Comparison of ENCODE assay signal across 8 mouse cellular contexts in genomic region chrX:104413183-104413983, GRCm38 (mm10). TPM values are rescaled to one million over a fixed set of nuclear protein-coding genes. Genes with fewer than 3 reads are reported as not detected.
A peak's percentile ranks its signal among the peaks of the same experiment; 100 is the strongest.
DNase-seq lines count a peak whose midpoint lies in the region; ATAC-seq and TF ChIP-seq lines count a peak whose summit lies in the region.

Abcb7 (minus strand) TSS chrX:104413856.

- no peak for TF ChIP-seq POLR2A in bone marrow macrophage, adult 2 months (IDR thresholded peaks at IDR 0.05; ENCODE audit: borderline replicate concordance, low read depth, low read length)
- TF ChIP-seq POLR2A in limb, embryonic 14.5 days (IDR thresholded peaks at IDR 0.05; ENCODE audit: borderline replicate concordance, extremely low read depth, insufficient read depth, insufficient read length): 0 out of 2 replicates have a peak, but pooled peaks have one; percentile 63
- peak; percentile 11; the same call in 1 of the 2 replicates for TF ChIP-seq POLR2A in spleen, adult 2 months (IDR thresholded peaks at IDR 0.05; ENCODE audit: low read depth, low read length)

- DNase-seq in B cell, adult 2 months: peak; percentile 88 to 91
- DNase-seq in heart, adult 9 months (ENCODE audit: low spot score in 2 of 2): peak; percentile 63 to 77
- DNase-seq in limb, embryonic 14.5 days (ENCODE audit: low spot score): peak; percentile 86
- peak; percentile 70 to 83 for DNase-seq in spleen, adult 2 months (ENCODE audit: low read depth in 1 of 2, low spot score in 2 of 2)

- H3K27ac ChIP-seq in bone marrow macrophage, adult 2 months (ENCODE audit: insufficient read depth, low read depth, low read length): peak within 1 kb of the TSS; percentile 95
- H3K27ac ChIP-seq in embryonic facial prominence, embryonic 15.5 days (replicated peaks): peak within 1 kb of the TSS; percentile 94
- peak within 1 kb of the TSS; percentile 91 for H3K27ac ChIP-seq in kidney, embryonic 14.5 days (ENCODE audit: low read depth, low read length)
- peak within 1 kb of the TSS; percentile 90 for H3K27ac ChIP-seq in limb, embryonic 14.5 days (replicated peaks; ENCODE audit: low read depth, low read length)
- peak within 1 kb of the TSS; percentile 91 for H3K27ac ChIP-seq in midbrain, embryonic 16.5 days (ENCODE audit: low read length)
- H3K27ac ChIP-seq in spleen, adult 2 months (ENCODE audit: insufficient read depth, low read length): peak within 1 kb of the TSS; percentile 94

- H3K9ac ChIP-seq in embryonic facial prominence, embryonic 15.5 days: peak within 1 kb of the TSS; percentile 47
- peak within 1 kb of the TSS; percentile 78 for H3K9ac ChIP-seq in kidney, embryonic 14.5 days (ENCODE audit: low read depth, low read length)
- H3K9ac ChIP-seq in limb, embryonic 14.5 days (ENCODE audit: low read depth, low read length, severe bottlenecking): peak within 1 kb of the TSS; percentile 71
- peak within 1 kb of the TSS; percentile 75 for H3K9ac ChIP-seq in midbrain, embryonic 16.5 days (ENCODE audit: low read depth, low read length)

- H3K36me3 ChIP-seq in embryonic facial prominence, embryonic 15.5 days: no peaks in the 10 kb centered on the region
- H3K36me3 ChIP-seq in kidney, embryonic 14.5 days (ENCODE audit: control insufficient read depth, insufficient read depth, low read length): no peaks in the 10 kb centered on the region
- H3K36me3 ChIP-seq in limb, embryonic 14.5 days (ENCODE audit: control insufficient read depth, insufficient read depth, low read length): no peaks in the 10 kb centered on the region
- H3K36me3 ChIP-seq in midbrain, embryonic 16.5 days (ENCODE audit: control insufficient read depth, insufficient read depth, low read length): no peaks in the 10 kb centered on the region
- no peaks in the 10 kb centered on the region for H3K36me3 ChIP-seq in spleen, adult 2 months (ENCODE audit: control insufficient read depth, insufficient read depth, low read length)

- 14% methylated on average over 50 of the region's 58 CpGs for WGBS in embryonic facial prominence, embryonic 15.5 days
- 26% methylated on average over 58 of the region's 58 CpGs for WGBS in kidney, embryonic 14.5 days
- 17% methylated on average over 53 of the region's 58 CpGs for WGBS in limb, embryonic 14.5 days
- 22% methylated on average over 55 of the region's 58 CpGs for WGBS in midbrain, embryonic 16.5 days
- WGBS in spleen, adult 2 months: 19% methylated on average over 58 of the region's 58 CpGs

- peaks cover 13% of the 10 kb centered on the region for H3K27me3 ChIP-seq in embryonic facial prominence, embryonic 15.5 days
- H3K27me3 ChIP-seq in kidney, embryonic 14.5 days (ENCODE audit: control insufficient read depth, insufficient read depth, low read length): no peaks in the 10 kb centered on the region; the same call in 1 of the 2 replicates
- H3K27me3 ChIP-seq in limb, embryonic 14.5 days (ENCODE audit: control insufficient read depth, insufficient read depth, low read length): no peaks in the 10 kb centered on the region
- peaks cover 11% of the 10 kb centered on the region for H3K27me3 ChIP-seq in midbrain, embryonic 16.5 days (ENCODE audit: control insufficient read depth, insufficient read depth, low read depth, low read length)
- no peaks in the 10 kb centered on the region for H3K27me3 ChIP-seq in spleen, adult 2 months (ENCODE audit: control insufficient read depth, insufficient read depth, low read length)

- TF ChIP-seq CTCF in bone marrow macrophage, adult 2 months (IDR thresholded peaks at IDR 0.05; ENCODE audit: low read depth, low read length): no peak
- TF ChIP-seq CTCF in spleen, adult 2 months (IDR thresholded peaks at IDR 0.05; ENCODE audit: extremely low read depth, insufficient read depth, insufficient read length, insufficient replicate concordance): no peak

- ATAC-seq in embryonic facial prominence, embryonic 15.5 days (ENCODE audit: insufficient number of reproducible peaks, low FRiP score, low TSS enrichment, low read depth): peak; percentile 88
- ATAC-seq in kidney, embryonic 14.5 days (ENCODE audit: low FRiP score, low TSS enrichment): peak; percentile 97
- ATAC-seq in limb, embryonic 14.5 days (ENCODE audit: low FRiP score, low read depth): peak; percentile 95
- ATAC-seq in midbrain, embryonic 16.5 days: peak; percentile 98

- peak within 1 kb of the TSS; percentile 42 for H3K4me2 ChIP-seq in embryonic facial prominence, embryonic 15.5 days (replicated peaks)
- peak within 1 kb of the TSS; percentile 41 for H3K4me2 ChIP-seq in kidney, embryonic 14.5 days (replicated peaks; ENCODE audit: low read depth, low read length)
- peak within 1 kb of the TSS; percentile 42 for H3K4me2 ChIP-seq in limb, embryonic 14.5 days (replicated peaks; ENCODE audit: low read depth, low read length, severe bottlenecking)
- peak within 1 kb of the TSS; percentile 57 for H3K4me2 ChIP-seq in midbrain, embryonic 16.5 days (ENCODE audit: low read length)

- peaks cover 21% of the 10 kb centered on the region for H3K4me1 ChIP-seq in bone marrow macrophage, adult 2 months (ENCODE audit: control insufficient read depth, insufficient read depth, low read length)
- H3K4me1 ChIP-seq in embryonic facial prominence, embryonic 15.5 days: no peaks in the 10 kb centered on the region
- no peaks in the 10 kb centered on the region for H3K4me1 ChIP-seq in kidney, embryonic 14.5 days (ENCODE audit: control insufficient read depth, insufficient read depth, low read length)
- no peaks in the 10 kb centered on the region for H3K4me1 ChIP-seq in limb, embryonic 14.5 days (ENCODE audit: control insufficient read depth, insufficient read depth, low read length)
- H3K4me1 ChIP-seq in midbrain, embryonic 16.5 days (ENCODE audit: control insufficient read depth, insufficient read depth, low read length): no peaks in the 10 kb centered on the region
- peaks cover 2% of the 10 kb centered on the region; the same call in 1 of the 2 replicates for H3K4me1 ChIP-seq in spleen, adult 2 months (ENCODE audit: control insufficient read depth, insufficient read depth, insufficient read length)

- no peaks in the 10 kb centered on the region for H3K9me3 ChIP-seq in embryonic facial prominence, embryonic 15.5 days (replicated peaks)
- H3K9me3 ChIP-seq in kidney, embryonic 14.5 days (ENCODE audit: control insufficient read depth, low read length): no peaks in the 10 kb centered on the region
- no peaks in the 10 kb centered on the region for H3K9me3 ChIP-seq in limb, embryonic 14.5 days (ENCODE audit: control insufficient read depth, low read length)
- H3K9me3 ChIP-seq in midbrain, embryonic 16.5 days (replicated peaks; ENCODE audit: control insufficient read depth, low read length, poor library complexity, severe bottlenecking): no peaks in the 10 kb centered on the region

- peak within 1 kb of the TSS; percentile 79 for H3K4me3 ChIP-seq in bone marrow macrophage, adult 2 months (ENCODE audit: insufficient read depth, low read length)
- H3K4me3 ChIP-seq in embryonic facial prominence, embryonic 15.5 days (replicated peaks): peak within 1 kb of the TSS; percentile 62
- H3K4me3 ChIP-seq in kidney, embryonic 14.5 days (ENCODE audit: low read length): peak within 1 kb of the TSS; percentile 65
- H3K4me3 ChIP-seq in limb, embryonic 14.5 days (replicated peaks; ENCODE audit: low read length): peak within 1 kb of the TSS; percentile 52
- H3K4me3 ChIP-seq in midbrain, embryonic 16.5 days (ENCODE audit: low read depth, low read length): peak within 1 kb of the TSS; percentile 68
- H3K4me3 ChIP-seq in spleen, adult 2 months (ENCODE audit: extremely low read depth, insufficient read depth, insufficient read length): peak within 1 kb of the TSS; percentile 86

RNA-seq across cellular contexts. Expression of gene Abcb7, which starts in this region (rescaled TPM):
- 27.5 and 29.9 TPM in 2 replicates for polyA plus RNA-seq in bone marrow macrophage, adult 2 months (2012; ENCODE audit: insufficient read depth, insufficient read length, missing spikeins)
- polyA plus RNA-seq in embryonic facial prominence, embryonic 15.5 days (2015; fragmentation: Nextera tagmentation; extraction: Ambion mirVana): 5.1 and 5.8 TPM in 2 replicates
- 7.6 and 12.8 TPM in 2 replicates for polyA plus RNA-seq in kidney, embryonic 14.5 days (2014; fragmentation: Nextera tagmentation; extraction: Ambion mirVana)
- polyA plus RNA-seq in limb, embryonic 14.5 days (2012; rRNA removed): 4.9 and 5.4 TPM in 2 replicates
- 7.0 and 8.0 TPM in 2 replicates for polyA plus RNA-seq in limb, embryonic 14.5 days (2014; fragmentation: Nextera tagmentation; extraction: Ambion mirVana)
- polyA plus RNA-seq in midbrain, embryonic 16.5 days (2015; fragmentation: Nextera tagmentation; extraction: Ambion mirVana): 5.7 and 7.2 TPM in 2 replicates
- 1.5 and 3.4 TPM in 2 replicates for polyA plus RNA-seq in spleen, adult 2 months (2012; rRNA removed)

Comparison
In these comparisons a context has a peak if more than half of its experiments do, and no peak if none do; other contexts are left out.
1. Peak in every context shown above with its lines: DNase-seq, ATAC-seq, H3K4me3 ChIP-seq and H3K27ac ChIP-seq.